In the genomic region with DNA sequence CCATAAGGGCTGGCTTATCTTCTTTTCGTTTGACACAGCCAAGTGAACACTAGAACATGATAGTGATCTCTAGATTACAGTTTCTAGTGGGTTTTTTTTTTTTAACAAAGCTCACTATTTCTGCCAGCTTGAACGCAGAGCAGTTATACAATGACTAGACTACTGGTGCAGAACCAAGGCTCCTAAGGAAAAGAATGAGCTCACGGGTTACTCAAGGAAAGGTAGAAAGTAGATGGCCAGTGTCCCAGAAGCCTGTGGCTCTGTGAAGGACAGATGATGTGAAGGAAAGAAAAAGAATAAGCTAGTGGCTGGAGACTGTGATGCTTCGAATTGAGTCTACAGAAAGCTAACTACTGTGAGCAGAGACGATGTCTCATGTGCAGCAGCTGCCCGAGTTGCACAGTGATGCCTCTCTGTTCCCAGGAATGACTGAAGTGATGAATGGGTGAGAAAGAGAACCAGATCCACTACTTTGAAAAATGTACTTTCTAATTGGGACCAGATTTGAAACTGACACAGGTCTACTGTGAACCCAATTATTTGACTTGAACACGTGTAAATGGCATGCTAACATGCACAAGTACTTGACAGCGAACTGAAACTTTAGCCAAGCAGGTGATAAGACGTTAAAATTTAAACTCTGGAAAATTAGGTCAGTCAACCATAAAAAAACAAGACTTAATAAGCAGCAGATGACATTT, we compare ENCODE assay signal across 18 mouse cellular contexts.
DNase-seq lines count a peak whose midpoint lies in the region; ATAC-seq and TF ChIP-seq lines count a peak whose summit lies in the region.
"Had no signal": no experiment of that assay in that cellular context is flagged by ENCODE, and none has a peak within 500 bp of the region (broad histone marks: within the 10 kb centered on the region; RNA-seq: fewer than 3 reads in every experiment).

No protein-coding gene starts in this region.

- no peak overlapping the region for H3K4me2 ChIP-seq in kidney, embryonic 16.5 days (replicated peaks; ENCODE audit: low read depth, low read length)
- H3K4me2 ChIP-seq: embryonic facial prominence, embryonic 12.5 days; heart, embryonic 11.5 days; hindbrain, embryonic 13.5 days; limb, embryonic 12.5 days; liver, embryonic 13.5 days; midbrain, embryonic 15.5 days had no signal

- TF ChIP-seq EP300 in MEL (IDR thresholded peaks at IDR 0.05; ENCODE audit: low read depth in 1 of 2, low read length in 2 of 2): no peak

- no peaks in the 10 kb centered on the region for H3K9me3 ChIP-seq in MEL (replicated peaks; ENCODE audit: insufficient read depth, low read length)
- H3K9me3 ChIP-seq in kidney, embryonic 16.5 days (ENCODE audit: low read length): no peaks in the 10 kb centered on the region
- H3K9me3 ChIP-seq: embryonic facial prominence, embryonic 12.5 days; hindbrain, embryonic 13.5 days; limb, embryonic 12.5 days; liver, embryonic 13.5 days; midbrain, embryonic 15.5 days had no signal

- H3K4me1 ChIP-seq in MEL (ENCODE audit: control insufficient read depth in 1 of 2, insufficient read depth in 2 of 2, low read length in 2 of 2): no peaks in the 10 kb centered on the region
- peaks cover 14% of the 10 kb centered on the region for H3K4me1 ChIP-seq in kidney, embryonic 16.5 days (ENCODE audit: insufficient read depth, low read length)
- H3K4me1 ChIP-seq: embryonic facial prominence, embryonic 12.5 days; hindbrain, embryonic 13.5 days; limb, embryonic 12.5 days; liver, embryonic 13.5 days; midbrain, embryonic 15.5 days had no signal

- ATAC-seq in kidney, embryonic 16.5 days (ENCODE audit: low FRiP score, low TSS enrichment): peak; percentile 46; the same call in 1 of the 2 replicates
- ATAC-seq: forebrain, postnatal 0 days; midbrain, embryonic 15.5 days had no signal

- H3K79me2 ChIP-seq in MEL (ENCODE audit: control insufficient read depth, insufficient read depth, low read length, poor library complexity): no peaks in the 10 kb centered on the region

- no peaks in the 10 kb centered on the region for H3K36me3 ChIP-seq in MEL (ENCODE audit: control insufficient read depth in 1 of 2, insufficient read depth in 2 of 2, low read length in 2 of 2)
- no peaks in the 10 kb centered on the region for H3K36me3 ChIP-seq in kidney, embryonic 16.5 days (ENCODE audit: insufficient read depth, low read length)
- H3K36me3 ChIP-seq: embryonic facial prominence, embryonic 12.5 days; hindbrain, embryonic 13.5 days; limb, embryonic 12.5 days; liver, embryonic 13.5 days; midbrain, embryonic 15.5 days had no signal

- TF ChIP-seq POLR2A in MEL (IDR thresholded peaks at IDR 0.05; ENCODE audit: control insufficient read depth in 1 of 2, insufficient read depth in 1 of 2, low read depth in 1 of 2, low read length in 2 of 2, poor library complexity in 1 of 2): no peak
- TF ChIP-seq POLR2A in brain, embryonic 14.5 days (IDR thresholded peaks at IDR 0.05; ENCODE audit: borderline replicate concordance, extremely low read depth, insufficient read depth, insufficient read length, poor library complexity, severe bottlenecking): no peak

- WGBS in kidney, embryonic 16.5 days: 55% methylated on average over 9 of the region's 9 CpGs

- no peak overlapping the region for H3K27ac ChIP-seq in MEL (ENCODE audit: control insufficient read depth, low read depth, low read length)
- H3K27ac ChIP-seq in kidney, embryonic 16.5 days (ENCODE audit: low read length): 0 out of 2 replicates have a peak overlapping the region, but pooled peaks have one; percentile 10
- H3K27ac ChIP-seq: embryonic facial prominence, embryonic 12.5 days; hindbrain, embryonic 13.5 days; limb, embryonic 12.5 days; liver, embryonic 13.5 days; midbrain, embryonic 15.5 days had no signal

- no peaks in the 10 kb centered on the region for H3K27me3 ChIP-seq in MEL (ENCODE audit: control insufficient read depth in 1 of 2, insufficient read depth in 2 of 2, low read length in 2 of 2)
- H3K27me3 ChIP-seq in kidney, embryonic 16.5 days (ENCODE audit: insufficient read depth, low read length): no peaks in the 10 kb centered on the region
- H3K27me3 ChIP-seq: embryonic facial prominence, embryonic 12.5 days; hindbrain, embryonic 13.5 days; limb, embryonic 12.5 days; liver, embryonic 13.5 days; midbrain, embryonic 15.5 days had no signal

- no peak overlapping the region for H3K4me3 ChIP-seq in MEL (ENCODE audit: control insufficient read depth in 1 of 2, insufficient read depth in 1 of 2, low read depth in 2 of 2, low read length in 2 of 2)
- no peak overlapping the region for H3K4me3 ChIP-seq in kidney, embryonic 16.5 days (ENCODE audit: low read length)
- H3K4me3 ChIP-seq: embryonic facial prominence, embryonic 12.5 days; hindbrain, embryonic 13.5 days; limb, embryonic 12.5 days; liver, embryonic 13.5 days; midbrain, embryonic 15.5 days had no signal

- TF ChIP-seq CTCF in MEL (IDR thresholded peaks at IDR 0.05 in 2 of 3, conservative IDR thresholded peaks at IDR 0.05 in 1 of 3; ENCODE audit: control insufficient read depth in 1 of 3, insufficient read depth in 1 of 3, low read depth in 2 of 3, low read length in 3 of 3, poor library complexity in 1 of 3, severe bottlenecking in 1 of 3): no peak
- no peak for TF ChIP-seq CTCF in brain, embryonic 14.5 days (IDR thresholded peaks at IDR 0.05; ENCODE audit: borderline replicate concordance, extremely low read depth, insufficient read depth, insufficient read length)

- peak; percentile 4 for DNase-seq in kidney, adult 11 months
- no peak for DNase-seq in kidney, postnatal 10 days
- no peak for DNase-seq in MEL (ENCODE audit: low read depth, low spot score)
- peak; percentile 18 for DNase-seq in brain, embryonic 14.5 days (ENCODE audit: low read depth)
- DNase-seq in right cerebral cortex, adult 18-20 months: no peak
- DNase-seq in lung, adult 18-20 months: no peak
- DNase-seq: adrenal gland, adult 8-10 months; cerebellum, adult 11 months; cerebellum, postnatal 10 days; forebrain, postnatal 0 days; liver, embryonic 13.5 days; right cerebral cortex, postnatal 25 days had no signal

- TF ChIP-seq RAD21 in MEL (IDR thresholded peaks at IDR 0.05; ENCODE audit: low read depth, low read length): no peak

- no peak overlapping the region for H3K9ac ChIP-seq in MEL (ENCODE audit: control insufficient read depth, low read depth, low read length, poor library complexity, severe bottlenecking)
- no peak overlapping the region for H3K9ac ChIP-seq in kidney, embryonic 16.5 days (replicated peaks; ENCODE audit: low read length)
- H3K9ac ChIP-seq: embryonic facial prominence, embryonic 12.5 days; forebrain, postnatal 0 days; hindbrain, embryonic 13.5 days; limb, embryonic 12.5 days; liver, embryonic 13.5 days; midbrain, embryonic 15.5 days had no signal

TF ChIP-seq in MEL, 35 proteins besides CTCF, POLR2A, EP300 and RAD21:
- TF ChIP-seq ZNF384 (IDR thresholded peaks at IDR 0.05; ENCODE audit: low read depth, low read length) (peak; percentile 68; the same call in 1 of the 2 replicates), POLR2AphosphoS5 (IDR thresholded peaks at IDR 0.05; ENCODE audit: borderline replicate concordance, low read depth, low read length) (no peak)
TF ChIP-seq in MEL: peak in this region for 1.

Comparison
In these comparisons a context has a peak if more than half of its experiments do, and no peak if none do; other contexts are left out.
1. DNase-seq: peak in kidney, adult 11 months (single experiment) and brain, embryonic 14.5 days (single experiment); none in kidney, postnatal 10 days (single experiment), MEL (single experiment), right cerebral cortex, adult 18-20 months (single experiment) and lung, adult 18-20 months (0 of 2).